Mouse (Mus musculus): ENCODE results near the gene Epha1.

Epha1 gene

DNA sequence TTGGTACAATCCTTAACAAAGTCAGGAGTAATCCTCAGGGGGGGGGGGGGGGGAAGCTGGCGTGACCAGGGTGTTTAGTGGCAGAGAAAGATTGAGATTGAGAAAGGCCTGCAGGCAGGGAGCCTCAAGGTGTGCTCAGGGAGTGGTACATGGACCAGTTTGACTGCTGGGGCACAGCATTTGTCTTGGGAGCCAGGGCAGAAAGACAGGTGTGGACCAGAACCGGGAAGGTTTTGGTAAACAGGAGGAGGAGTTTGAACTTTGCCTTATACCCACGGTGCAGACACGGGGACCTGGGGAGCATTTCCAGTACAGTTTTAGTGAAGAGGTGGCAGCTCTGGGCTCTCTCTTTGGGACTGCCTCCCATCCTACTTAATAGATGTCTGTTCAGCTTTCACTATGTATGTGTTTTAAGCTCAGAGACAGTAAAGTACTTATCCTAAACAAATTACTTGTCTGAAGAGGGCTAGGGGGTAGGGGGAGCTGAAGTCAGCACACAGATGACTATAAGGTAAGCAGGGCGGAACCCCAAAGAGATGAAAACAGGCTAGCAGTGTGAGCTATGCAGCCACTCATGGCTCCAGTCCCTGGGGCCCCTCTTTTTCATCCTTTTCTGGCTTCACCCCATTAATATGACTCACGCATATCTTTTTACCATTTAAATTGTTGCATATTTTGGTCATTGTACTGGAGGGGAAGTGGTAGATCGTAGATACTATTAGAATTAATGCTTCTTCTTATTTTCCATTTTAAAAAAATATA, 782 bp upstream of the Epha1 start:
- DNase-seq (ENCODE audit: low read depth, low spot score), result no peak

GRCm38 (mm10) chr6:42372421-42372815, 650 bp downstream of the Epha1 start:
- DNase-seq (ENCODE audit: low read depth, low spot score), result no peak

- no peak for DNase-seq (ENCODE audit: low read depth, low spot score)
Observed at GRCm38 (mm10) chr6:42372001-42372400, 1.1 kb downstream of the Epha1 start.

DNA sequence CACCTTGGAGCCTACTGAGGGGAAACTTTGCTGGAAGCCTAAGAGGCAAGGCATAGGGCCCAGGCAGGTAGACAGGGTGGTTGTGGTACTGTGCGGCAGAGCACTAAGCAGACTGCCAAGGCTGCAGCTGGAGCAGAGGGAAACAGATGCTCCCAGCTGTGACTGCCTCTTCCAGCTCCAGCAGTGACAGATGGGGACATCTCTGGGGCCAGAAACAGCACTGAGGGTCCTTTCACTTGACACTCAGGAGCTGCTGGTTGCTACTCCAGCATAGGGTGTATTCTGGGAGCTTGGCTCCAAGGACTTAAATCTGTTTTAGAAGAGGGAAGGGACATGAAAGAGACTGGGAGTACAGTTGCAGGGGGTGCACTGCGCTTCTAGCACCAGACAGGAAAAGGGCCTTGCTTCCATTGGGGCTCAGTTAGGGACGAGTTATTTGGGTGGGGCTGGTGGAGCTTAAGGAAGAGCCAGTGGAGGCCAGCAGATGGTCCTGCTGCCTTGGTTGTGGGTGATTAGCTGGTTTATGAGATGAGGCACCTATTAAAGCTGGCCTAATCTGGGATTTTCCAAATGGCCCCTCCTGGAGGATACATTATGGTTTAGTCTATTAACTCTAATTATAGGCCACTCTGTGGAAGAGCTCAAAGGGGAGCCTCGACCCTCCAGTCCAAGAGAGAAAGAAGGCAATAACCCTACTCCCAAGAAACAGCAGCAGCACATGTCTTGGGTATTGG, 2.3 kb downstream of the Epha1 start:
- DNase-seq (ENCODE audit: low read depth, low spot score), result no peak

DNA sequence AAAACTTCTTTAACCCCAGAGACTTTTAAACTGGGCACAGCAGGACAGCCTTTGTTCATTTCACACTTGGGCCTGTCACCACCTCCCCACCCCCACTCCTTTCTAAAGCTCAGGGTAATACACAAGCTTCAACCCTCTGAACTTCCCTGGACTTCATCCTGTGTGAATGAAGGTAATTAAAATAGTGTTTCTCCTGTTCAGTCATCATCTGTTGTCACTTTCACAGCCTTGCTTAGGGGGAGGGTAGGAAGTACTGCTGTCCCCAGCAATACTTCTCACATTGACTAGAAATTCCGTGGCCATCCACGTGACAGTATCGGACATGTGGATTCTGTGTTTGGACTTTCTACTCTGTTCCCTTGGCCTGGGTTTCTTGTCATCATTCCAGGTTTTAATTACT, 3.2 kb downstream of the Epha1 start:
- DNase-seq (ENCODE audit: low read depth, low spot score), result peak; percentile 34

GRCm38 (mm10) chr6:42365215-42365614, 7.9 kb downstream of the Epha1 start:
- DNase-seq (ENCODE audit: low read depth, low spot score), result no peak

- DNase-seq (ENCODE audit: low read depth, low spot score), result no peak
Observed at GRCm38 (mm10) chr6:42364607-42365006, 8.5 kb downstream of the Epha1 start.

- no peak for DNase-seq (ENCODE audit: low read depth, low spot score)
Observed at GRCm38 (mm10) chr6:42364066-42364465, 9.0 kb downstream of the Epha1 start.

GRCm38 (mm10) chr6:42362974-42363373, 10.1 kb downstream of the Epha1 start:
- DNase-seq (ENCODE audit: low read depth, low spot score), result no peak

GRCm38 (mm10) chr6:42362497-42362896, 10.6 kb downstream of the Epha1 start:
- no peak for DNase-seq (ENCODE audit: low read depth, low spot score)

GRCm38 (mm10) chr6:42362074-42362473, 11.0 kb downstream of the Epha1 start:
- no peak for DNase-seq (ENCODE audit: low read depth, low spot score)

- no peak for DNase-seq (ENCODE audit: low read depth, low spot score)
Observed at GRCm38 (mm10) chr6:42361041-42361895, 11.8 kb downstream of the Epha1 start.

DNA sequence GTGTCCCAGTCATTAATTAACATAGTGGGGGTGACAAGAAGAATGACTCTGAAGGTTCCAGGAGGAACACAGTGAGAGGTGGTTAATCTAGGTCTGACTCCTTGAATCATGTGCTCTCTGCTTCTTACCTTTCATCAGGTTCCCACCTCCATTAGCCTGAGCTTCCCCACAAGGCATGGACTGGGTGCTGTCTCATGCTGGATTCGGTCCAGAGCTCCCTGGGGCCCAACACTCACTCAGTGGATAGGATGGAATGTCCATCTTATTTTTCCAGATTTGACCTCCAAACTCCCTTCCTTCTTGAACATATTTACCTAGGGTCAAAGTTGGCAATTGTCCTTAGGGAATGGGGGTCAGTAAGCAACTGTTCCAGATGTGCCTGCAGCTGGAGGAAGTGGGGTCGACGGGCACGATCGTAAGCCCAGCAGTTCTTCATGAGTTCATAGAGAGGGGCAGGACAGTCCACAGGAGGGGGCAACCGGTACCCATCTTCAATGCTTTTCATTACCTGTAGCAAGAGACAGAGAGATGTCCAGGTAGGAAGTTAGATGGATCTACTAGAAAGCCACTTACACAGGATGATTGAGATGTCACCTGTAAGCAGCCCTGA, 12.7 kb downstream of the Epha1 start:
- DNase-seq (ENCODE audit: low read depth, low spot score), result no peak

- DNase-seq (ENCODE audit: low read depth, low spot score), result no peak
Observed at GRCm38 (mm10) chr6:42359364-42360147, 13.5 kb downstream of the Epha1 start.

DNA sequence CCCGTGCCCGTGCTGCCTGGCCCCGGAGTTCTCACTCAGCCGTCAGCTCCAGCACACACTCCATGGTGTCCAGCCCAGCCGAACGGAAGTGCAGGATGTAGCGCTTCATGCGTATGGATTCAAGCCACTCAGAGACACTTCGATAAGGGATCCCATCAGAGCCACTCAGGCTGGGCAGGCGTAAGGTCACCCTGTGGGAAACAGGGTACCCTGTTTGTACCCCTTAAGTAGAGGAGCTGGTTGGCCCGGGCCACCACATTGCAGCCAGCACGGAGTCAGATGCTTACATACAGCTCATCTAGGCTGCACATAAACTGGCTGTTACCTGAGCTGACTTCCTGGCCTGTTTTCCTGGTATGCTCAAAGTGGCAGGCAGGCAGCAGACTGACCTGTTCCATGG, 14.2 kb downstream of the Epha1 start:
- DNase-seq (ENCODE audit: low read depth, low spot score), result no peak

- no peak for DNase-seq (ENCODE audit: low read depth, low spot score)
Observed at GRCm38 (mm10) chr6:42357901-42358300, 15.2 kb downstream of the Epha1 start.

DNA sequence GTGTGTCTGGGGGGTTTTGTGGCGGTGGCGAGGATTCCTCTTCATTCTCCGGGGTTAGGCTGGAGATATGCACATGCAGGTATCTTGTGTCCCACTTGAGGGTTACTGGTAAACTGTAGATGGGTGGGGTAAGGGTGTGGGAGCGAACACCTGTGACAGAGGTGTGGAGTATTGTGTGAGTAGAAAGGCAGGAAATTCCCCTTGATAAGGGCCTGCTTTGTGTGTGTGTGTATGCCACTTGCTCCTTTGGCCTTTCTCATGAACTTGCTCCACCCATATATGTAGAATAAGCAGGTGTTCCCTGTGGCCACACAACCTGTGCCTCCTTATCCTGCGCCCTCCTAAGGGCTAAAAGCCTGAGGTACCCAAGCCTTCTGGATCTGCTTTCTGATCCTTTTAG, 16.2 kb downstream of the Epha1 start:
- DNase-seq (ENCODE audit: low read depth, low spot score), result no peak

- no peak for DNase-seq (ENCODE audit: low read depth, low spot score)
Observed at GRCm38 (mm10) chr6:42355794-42356600, 17.1 kb downstream of the Epha1 start.

DNA sequence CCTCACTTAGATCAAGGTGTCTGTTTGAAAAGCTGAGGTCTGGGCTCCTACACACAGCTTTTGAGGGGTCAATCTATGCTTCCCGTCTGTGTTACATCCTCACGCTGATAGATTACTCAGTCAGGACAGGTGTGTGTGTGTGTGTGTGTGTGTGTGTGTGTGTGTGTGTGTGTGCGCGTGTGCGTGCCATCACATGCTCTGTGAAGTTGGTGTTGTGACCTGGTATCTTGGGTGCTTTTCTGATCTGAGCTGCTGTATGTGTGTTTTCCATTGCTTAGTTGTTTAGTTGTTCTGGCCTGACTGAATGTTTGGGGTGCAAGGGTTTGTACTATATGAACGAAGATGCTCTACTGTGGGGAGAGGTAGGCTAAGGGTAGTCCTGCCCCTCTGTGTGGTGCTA, 17.7 kb downstream of the Epha1 start:
- no peak for DNase-seq (ENCODE audit: low read depth, low spot score)

Data from mesoderm, embryonic 11.5 days (tissue).